Mouse (Mus musculus) adrenal gland, postnatal 14 days (tissue): Measurements from ENCODE around the gene Lrrc28. TPM values are rescaled to one million over a fixed set of nuclear protein-coding genes. Genes with fewer than 3 reads are reported as not detected.

ENCODE experiments used
- DNase-seq: peaks from one replicate; pipeline ENCODE4 v3.0.0; 2021; ENCODE audit warnings: mixed read lengths
- long read RNA-seq, 2 experiments: library from polyadenylated mRNA; stranded (forward); transcript quantifications; one replicate each; pipeline ENCODE4 v2.0.0; 2021
- total RNA-seq: library from RNA; stranded (reverse); gene quantifications from 2 replicates; pipeline ENCODE4 v1.2.3, GENCODE M21; 2021

Gene Lrrc28
- 19.5 and 19.8 TPM in 2 replicates for total RNA-seq
- long read RNA-seq, experiment 1, partial matches to known transcripts, result 0 of 14 reads
- long read RNA-seq, experiment 1, other reads (novel, unspliced or antisense), result 10 of 14 reads
- long read RNA-seq, experiment 2, partial matches to known transcripts, result 3 of 10 reads
- long read RNA-seq, experiment 2, other reads (novel, unspliced or antisense), result 3 of 10 reads

- DNase-seq, result peak; percentile 99
These were observed at the start of gene Lrrc28 for GRCm38 (mm10) chr7:67644833-67645680. Gene Lrrc28, minus strand, starts transcription at chr7:67645268.

GRCm38 (mm10) chr7:67692791-67693538 is 47.9 kb upstream of the Lrrc28 start:
- DNase-seq, result no peak

- no peak for DNase-seq
These were observed 47.1 kb upstream of the Lrrc28 start for GRCm38 (mm10) chr7:67692141-67692540.

- peak; percentile 38 for DNase-seq
These were observed 46.0 kb upstream of the Lrrc28 start for GRCm38 (mm10) chr7:67691036-67691435.

- DNase-seq, result peak; percentile 46
These were observed 44.7 kb upstream of the Lrrc28 start for GRCm38 (mm10) chr7:67689793-67690192.

GRCm38 (mm10) chr7:67688281-67688680 is 43.2 kb upstream of the Lrrc28 start:
- no peak for DNase-seq

GRCm38 (mm10) chr7:67686545-67686944 is 41.5 kb upstream of the Lrrc28 start:
- no peak for DNase-seq

- DNase-seq, result peak; percentile 50
These were observed 37.9 kb upstream of the Lrrc28 start for GRCm38 (mm10) chr7:67683006-67683405.

- no peak for DNase-seq
These were observed 36.0 kb upstream of the Lrrc28 start for GRCm38 (mm10) chr7:67681078-67681477.

GRCm38 (mm10) chr7:67678878-67679499 is 33.9 kb upstream of the Lrrc28 start:
- DNase-seq, result no peak

- no peak for DNase-seq
These were observed 28.6 kb upstream of the Lrrc28 start for GRCm38 (mm10) chr7:67673656-67674055.

GRCm38 (mm10) chr7:67672650-67673049 is 27.6 kb upstream of the Lrrc28 start:
- peak; percentile 96 for DNase-seq

GRCm38 (mm10) chr7:67670965-67671364 is 25.9 kb upstream of the Lrrc28 start:
- no peak for DNase-seq

GRCm38 (mm10) chr7:67663981-67664694 is 19.1 kb upstream of the Lrrc28 start:
- no peak for DNase-seq

GRCm38 (mm10) chr7:67662424-67662823 is 17.4 kb upstream of the Lrrc28 start:
- no peak for DNase-seq

GRCm38 (mm10) chr7:67658110-67658509 is 13.0 kb upstream of the Lrrc28 start:
- no peak for DNase-seq

- DNase-seq, result peak; percentile 56
These were observed 10.1 kb upstream of the Lrrc28 start for GRCm38 (mm10) chr7:67655186-67655585.

GRCm38 (mm10) chr7:67654668-67655067 is 9.6 kb upstream of the Lrrc28 start:
- DNase-seq, result no peak

- DNase-seq, result no peak
These were observed 7.1 kb upstream of the Lrrc28 start for GRCm38 (mm10) chr7:67652211-67652610.

- peak; percentile 42 for DNase-seq
These were observed 3.3 kb upstream of the Lrrc28 start for GRCm38 (mm10) chr7:67648376-67648775.

- peak; percentile 26 for DNase-seq
These were observed 2.2 kb upstream of the Lrrc28 start, which contains the start of gene Ttc23 for GRCm38 (mm10) chr7:67647277-67647676. Gene Ttc23, plus strand, starts transcription at chr7:67647410.

- DNase-seq, result no peak
These were observed 1.1 kb upstream of the Lrrc28 start for GRCm38 (mm10) chr7:67646131-67646530.
